Mouse (Mus musculus): ENCODE results near the gene Mypop. TPM values are rescaled to one million over a fixed set of nuclear protein-coding genes. Genes with fewer than 3 reads are reported as not detected.

The Mypop gene
- polyA plus RNA-seq, 1 experiment: 35.6 TPM

- H3K36me3 ChIP-seq (ENCODE audit: control insufficient read depth, insufficient read depth, low read length): no peaks in the 10 kb centered on the region
- no peak overlapping the region for H3K27ac ChIP-seq (ENCODE audit: control insufficient read depth, insufficient read depth, low read depth, low read length)
- peaks cover 26% of the 10 kb centered on the region for H3K4me1 ChIP-seq (ENCODE audit: control insufficient read depth, insufficient read depth, low read length)
- no peaks in the 10 kb centered on the region for H3K27me3 ChIP-seq (ENCODE audit: control insufficient read depth, insufficient read depth, low read length)
- TF ChIP-seq CTCF (IDR thresholded peaks at IDR 0.05; ENCODE audit: control insufficient read depth, insufficient read depth, insufficient replicate concordance, low read depth, low read length): no peak
- TF ChIP-seq POLR2A (IDR thresholded peaks at IDR 0.05; ENCODE audit: control insufficient read depth, low read depth, low read length): no peak
- H3K4me3 ChIP-seq (ENCODE audit: control insufficient read depth, low read depth, low read length): no peak overlapping the region
Measured at GRCm38 (mm10) chr7:19021048-19021447, 30.0 kb downstream of the Mypop start.

GRCm38 (mm10) chr7:19022189-19022958 lies 31.3 kb downstream of the Mypop start:
- Histone ChIP-seq H3K4me1 (ENCODE audit: control insufficient read depth, insufficient read depth, low read length) (peaks cover 26% of the 10 kb centered on the region), H3K27me3 (ENCODE audit: control insufficient read depth, insufficient read depth, low read length) (no peaks in the 10 kb centered on the region), H3K4me3 (ENCODE audit: control insufficient read depth, low read depth, low read length) (peak overlapping the region; percentile 94), H3K27ac (ENCODE audit: control insufficient read depth, insufficient read depth, low read depth, low read length) (no peak overlapping the region), H3K36me3 (ENCODE audit: control insufficient read depth, insufficient read depth, low read length) (no peaks in the 10 kb centered on the region)
- TF ChIP-seq CTCF (IDR thresholded peaks at IDR 0.05; ENCODE audit: control insufficient read depth, insufficient read depth, insufficient replicate concordance, low read depth, low read length) (no peak), POLR2A (IDR thresholded peaks at IDR 0.05; ENCODE audit: control insufficient read depth, low read depth, low read length) (no peak)

- TF ChIP-seq POLR2A (IDR thresholded peaks at IDR 0.05; ENCODE audit: control insufficient read depth, low read depth, low read length): no peak
- TF ChIP-seq CTCF (IDR thresholded peaks at IDR 0.05; ENCODE audit: control insufficient read depth, insufficient read depth, insufficient replicate concordance, low read depth, low read length): no peak
- Histone ChIP-seq H3K36me3 (ENCODE audit: control insufficient read depth, insufficient read depth, low read length) (no peaks in the 10 kb centered on the region), H3K27me3 (ENCODE audit: control insufficient read depth, insufficient read depth, low read length) (no peaks in the 10 kb centered on the region), H3K4me3 (ENCODE audit: control insufficient read depth, low read depth, low read length) (peak within 1 kb of the TSS; percentile 94), H3K27ac (ENCODE audit: control insufficient read depth, insufficient read depth, low read depth, low read length) (no peak within 1 kb of the TSS), H3K4me1 (ENCODE audit: control insufficient read depth, insufficient read depth, low read length) (peaks cover 22% of the 10 kb centered on the region)
Measured at GRCm38 (mm10) chr7:19023357-19023814, 32.3 kb downstream of the Mypop start, which contains the start of gene Foxa3. TSS of gene Foxa3 (minus strand) at chr7:19023538.

- TF ChIP-seq POLR2A (IDR thresholded peaks at IDR 0.05; ENCODE audit: control insufficient read depth, low read depth, low read length) (peak; percentile 54; the same call in 1 of the 2 replicates), CTCF (IDR thresholded peaks at IDR 0.05; ENCODE audit: control insufficient read depth, insufficient read depth, insufficient replicate concordance, low read depth, low read length) (no peak)
Measured at GRCm38 (mm10) chr7:19024096-19024506, 33.1 kb downstream of the Mypop start, which contains the start of gene Sympk. TSS of gene Sympk (plus strand) at chr7:19024377.

GRCm38 (mm10) chr7:19024581-19025255 lies 33.7 kb downstream of the Mypop start:
- Histone ChIP-seq H3K27ac (ENCODE audit: control insufficient read depth, insufficient read depth, low read depth, low read length) (peak overlapping the region; percentile 78), H3K36me3 (ENCODE audit: control insufficient read depth, insufficient read depth, low read length) (no peaks in the 10 kb centered on the region), H3K27me3 (ENCODE audit: control insufficient read depth, insufficient read depth, low read length) (no peaks in the 10 kb centered on the region), H3K4me3 (ENCODE audit: control insufficient read depth, low read depth, low read length) (peak overlapping the region; percentile 94), H3K4me1 (ENCODE audit: control insufficient read depth, insufficient read depth, low read length) (peaks cover 18% of the 10 kb centered on the region)
- 0 out of 2 replicates have a peak, but pooled peaks have one; percentile 15 for TF ChIP-seq POLR2A (IDR thresholded peaks at IDR 0.05; ENCODE audit: control insufficient read depth, low read depth, low read length)
- TF ChIP-seq CTCF (IDR thresholded peaks at IDR 0.05; ENCODE audit: control insufficient read depth, insufficient read depth, insufficient replicate concordance, low read depth, low read length): no peak

More at GRCm38 (mm10) chr7:19024096-19024506, 33.1 kb downstream of the Mypop start, which contains the start of gene Sympk:
- Histone ChIP-seq H3K4me3 (ENCODE audit: control insufficient read depth, low read depth, low read length) (peak within 1 kb of the TSS; percentile 94), H3K27ac (ENCODE audit: control insufficient read depth, insufficient read depth, low read depth, low read length) (peak within 1 kb of the TSS; percentile 78), H3K4me1 (ENCODE audit: control insufficient read depth, insufficient read depth, low read length) (peaks cover 18% of the 10 kb centered on the region), H3K27me3 (ENCODE audit: control insufficient read depth, insufficient read depth, low read length) (no peaks in the 10 kb centered on the region), H3K36me3 (ENCODE audit: control insufficient read depth, insufficient read depth, low read length) (no peaks in the 10 kb centered on the region)

GRCm38 (mm10) chr7:19028067-19028466 lies 37.0 kb downstream of the Mypop start:
- Histone ChIP-seq H3K27ac (ENCODE audit: control insufficient read depth, insufficient read depth, low read depth, low read length) (no peak overlapping the region), H3K4me1 (ENCODE audit: control insufficient read depth, insufficient read depth, low read length) (peaks cover 11% of the 10 kb centered on the region), H3K27me3 (ENCODE audit: control insufficient read depth, insufficient read depth, low read length) (no peaks in the 10 kb centered on the region), H3K36me3 (ENCODE audit: control insufficient read depth, insufficient read depth, low read length) (no peaks in the 10 kb centered on the region; the same call in 1 of the 2 replicates), H3K4me3 (ENCODE audit: control insufficient read depth, low read depth, low read length) (no peak overlapping the region)
- TF ChIP-seq CTCF (IDR thresholded peaks at IDR 0.05; ENCODE audit: control insufficient read depth, insufficient read depth, insufficient replicate concordance, low read depth, low read length) (no peak), POLR2A (IDR thresholded peaks at IDR 0.05; ENCODE audit: control insufficient read depth, low read depth, low read length) (no peak)
